Mouse (Mus musculus): ENCODE data around the gene Kdm5a. TPM values are rescaled to one million over a fixed set of nuclear protein-coding genes. Genes with fewer than 3 reads are reported as not detected.

The Kdm5a gene
- total and polyA plus RNA-seq, 3 experiments, result 32.3 to 137 (median 87.3) TPM

- no peaks in the 10 kb centered on the region; the same call in 1 of the 2 replicates for H3K27me3 ChIP-seq (ENCODE audit: insufficient read depth, low read length)
- DNase-seq (ENCODE audit: low spot score), result no peak
- ATAC-seq (ENCODE audit: extremely low read depth, insufficient number of reproducible peaks, low FRiP score, poor library complexity, severe bottlenecking), result no peak
- TF ChIP-seq CTCF (IDR thresholded peaks at IDR 0.05; ENCODE audit: low read depth, low read length) (no peak), GATA2 (IDR thresholded peaks at IDR 0.05; ENCODE audit: borderline replicate concordance, low read depth, low read length) (no peak), GATA1 (IDR thresholded peaks at IDR 0.05; ENCODE audit: borderline replicate concordance, low read length) (no peak), TAL1 (conservative IDR thresholded peaks at IDR 0.05; ENCODE audit: low read depth, low read length) (no peak), POLR2AphosphoS5 (IDR thresholded peaks at IDR 0.05; ENCODE audit: insufficient replicate concordance, low read depth, low read length) (no peak)
- peaks cover 21% of the 10 kb centered on the region for H3K4me1 ChIP-seq (ENCODE audit: insufficient read depth, low read depth, low read length)
- H3K36me3 ChIP-seq (replicated peaks), result peaks cover 70% of the 10 kb centered on the region
- H3K4me3 ChIP-seq (ENCODE audit: low read depth, low read length), result no peak overlapping the region
- H3K9me3 ChIP-seq (replicated peaks), result no peaks in the 10 kb centered on the region
Measured at GRCm38 (mm10) chr6:120482021-120482420, 118.1 kb downstream of the Kdm5a start.

DNA sequence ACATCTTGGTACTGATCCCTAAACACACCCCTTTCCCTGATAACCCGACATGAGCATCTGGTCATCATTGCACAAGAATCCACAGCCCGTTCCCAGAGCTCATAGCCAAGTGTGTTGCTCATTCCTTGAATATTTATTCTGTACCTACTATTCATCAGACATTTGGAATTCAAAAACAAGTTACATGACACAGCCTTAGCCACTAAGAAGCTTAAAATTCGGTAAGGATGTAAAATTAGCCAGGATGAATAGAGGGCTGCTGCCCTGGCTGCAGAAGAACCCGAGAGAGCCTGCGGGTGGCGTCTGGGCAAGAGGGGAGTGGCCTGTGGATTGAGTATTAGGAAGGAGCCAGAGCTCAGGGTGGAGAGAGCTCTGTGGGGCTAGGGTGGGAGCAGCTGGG lies 118.8 kb downstream of the Kdm5a start:
- Histone ChIP-seq H3K9me3 (replicated peaks) (no peaks in the 10 kb centered on the region), H3K4me1 (ENCODE audit: insufficient read depth, low read depth, low read length) (peaks cover 22% of the 10 kb centered on the region), H3K36me3 (replicated peaks) (peaks cover 63% of the 10 kb centered on the region), H3K4me3 (ENCODE audit: low read depth, low read length) (no peak overlapping the region), H3K27me3 (ENCODE audit: insufficient read depth, low read length) (no peaks in the 10 kb centered on the region; the same call in 1 of the 2 replicates)
- ATAC-seq (ENCODE audit: extremely low read depth, insufficient number of reproducible peaks, low FRiP score, poor library complexity, severe bottlenecking) (no peak), DNase-seq (ENCODE audit: low spot score) (no peak)
- TF ChIP-seq POLR2AphosphoS5 (IDR thresholded peaks at IDR 0.05; ENCODE audit: insufficient replicate concordance, low read depth, low read length), result no peak
- no peak for TF ChIP-seq TAL1 (conservative IDR thresholded peaks at IDR 0.05; ENCODE audit: low read depth, low read length)
- no peak for TF ChIP-seq GATA2 (IDR thresholded peaks at IDR 0.05; ENCODE audit: borderline replicate concordance, low read depth, low read length)
- no peak for TF ChIP-seq CTCF (IDR thresholded peaks at IDR 0.05; ENCODE audit: low read depth, low read length)
- TF ChIP-seq GATA1 (IDR thresholded peaks at IDR 0.05; ENCODE audit: borderline replicate concordance, low read length), result no peak

DNA sequence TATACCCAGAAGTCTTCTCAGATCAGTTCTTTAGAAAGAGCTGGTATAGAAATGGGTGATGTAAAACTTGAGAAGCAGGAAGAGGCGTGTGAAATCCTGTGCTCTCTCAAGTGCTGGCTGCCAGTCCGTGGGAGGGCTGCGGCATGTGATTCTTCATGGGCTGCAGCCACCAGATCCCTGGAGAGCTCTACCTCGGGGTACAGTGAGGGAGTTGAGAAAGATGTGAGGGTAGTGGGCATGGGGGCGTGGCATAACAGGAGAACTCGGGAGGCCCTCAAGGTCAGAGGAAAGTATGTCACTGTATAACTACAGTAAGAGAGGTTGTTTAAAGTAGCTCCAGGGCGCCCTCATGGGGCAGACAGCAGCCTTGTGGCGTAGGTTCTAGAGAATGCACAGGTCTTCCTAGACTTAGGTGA lies 119.3 kb downstream of the Kdm5a start:
- H3K4me1 ChIP-seq (ENCODE audit: insufficient read depth, low read depth, low read length), result peaks cover 22% of the 10 kb centered on the region
- TF ChIP-seq GATA1 (IDR thresholded peaks at IDR 0.05; ENCODE audit: borderline replicate concordance, low read length), result no peak
- no peak for TF ChIP-seq TAL1 (conservative IDR thresholded peaks at IDR 0.05; ENCODE audit: low read depth, low read length)
- TF ChIP-seq CTCF (IDR thresholded peaks at IDR 0.05; ENCODE audit: low read depth, low read length), result no peak
- TF ChIP-seq GATA2 (IDR thresholded peaks at IDR 0.05; ENCODE audit: borderline replicate concordance, low read depth, low read length), result no peak
- no peak for TF ChIP-seq POLR2AphosphoS5 (IDR thresholded peaks at IDR 0.05; ENCODE audit: insufficient replicate concordance, low read depth, low read length)
- DNase-seq (ENCODE audit: low spot score) (no peak), ATAC-seq (ENCODE audit: extremely low read depth, insufficient number of reproducible peaks, low FRiP score, poor library complexity, severe bottlenecking) (0 out of 2 replicates have a peak, but pooled peaks have one; percentile 50)
- H3K27me3 ChIP-seq (ENCODE audit: insufficient read depth, low read length), result no peaks in the 10 kb centered on the region; the same call in 1 of the 2 replicates
- no peaks in the 10 kb centered on the region for H3K9me3 ChIP-seq (replicated peaks)
- no peak overlapping the region for H3K4me3 ChIP-seq (ENCODE audit: low read depth, low read length)
- peaks cover 58% of the 10 kb centered on the region for H3K36me3 ChIP-seq (replicated peaks)

DNA sequence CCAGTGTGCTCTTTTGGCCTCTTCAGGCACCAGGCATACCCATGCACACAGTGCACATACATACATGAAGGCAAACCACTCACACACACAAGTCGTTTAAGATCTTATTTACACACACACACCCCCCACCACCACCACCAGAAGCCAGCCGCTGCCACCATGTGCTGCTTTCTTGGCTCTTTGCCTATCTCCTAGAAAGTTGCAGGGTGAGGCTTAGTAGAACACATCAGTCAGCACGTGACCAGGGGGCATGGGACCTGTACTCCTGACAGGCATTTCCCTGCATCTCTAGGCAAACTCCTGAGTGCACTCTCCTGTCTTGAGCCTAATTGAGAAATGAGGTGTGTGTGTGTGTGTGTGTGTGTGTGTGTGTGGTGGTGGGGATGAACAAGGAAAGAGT lies 121.1 kb downstream of the Kdm5a start:
- H3K9me3 ChIP-seq (replicated peaks), result no peaks in the 10 kb centered on the region
- H3K27me3 ChIP-seq (ENCODE audit: insufficient read depth, low read length), result peaks cover 3% of the 10 kb centered on the region; the same call in 1 of the 2 replicates
- DNase-seq (ENCODE audit: low spot score), result peak; percentile 47
- peaks cover 40% of the 10 kb centered on the region for H3K36me3 ChIP-seq (replicated peaks)
- ATAC-seq (ENCODE audit: extremely low read depth, insufficient number of reproducible peaks, low FRiP score, poor library complexity, severe bottlenecking), result no peak
- no peak overlapping the region for H3K4me3 ChIP-seq (ENCODE audit: low read depth, low read length)
- TF ChIP-seq GATA2 (IDR thresholded peaks at IDR 0.05; ENCODE audit: borderline replicate concordance, low read depth, low read length) (no peak), GATA1 (IDR thresholded peaks at IDR 0.05; ENCODE audit: borderline replicate concordance, low read length) (no peak)
- H3K4me1 ChIP-seq (ENCODE audit: insufficient read depth, low read depth, low read length), result peaks cover 22% of the 10 kb centered on the region

DNA sequence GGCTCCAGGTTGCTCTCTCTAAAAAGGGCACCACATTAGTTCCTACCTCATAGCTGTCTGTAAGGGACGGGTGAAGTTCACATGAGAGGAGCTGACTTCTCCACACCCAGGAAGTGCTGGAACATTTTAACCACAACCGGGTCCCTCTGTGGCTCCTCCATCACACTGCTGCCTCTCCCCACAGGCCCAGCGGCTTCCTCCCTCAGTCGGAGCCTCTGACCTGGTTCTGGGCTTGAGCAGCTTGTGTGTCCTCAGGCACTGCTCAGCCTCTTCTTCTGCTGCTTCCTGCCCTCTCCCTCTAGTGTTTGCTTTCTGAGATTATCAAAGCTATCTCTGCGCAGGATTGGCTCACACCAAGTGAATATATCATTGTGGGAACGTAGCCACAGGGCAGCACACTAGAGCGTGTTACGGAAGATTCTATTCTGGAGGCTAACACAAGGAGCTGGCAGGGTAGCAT lies 122.2 kb downstream of the Kdm5a start:
- H3K4me3 ChIP-seq (ENCODE audit: low read depth, low read length), result no peak overlapping the region
- peak; percentile 28; the same call in 1 of the 2 replicates for ATAC-seq (ENCODE audit: extremely low read depth, insufficient number of reproducible peaks, low FRiP score, poor library complexity, severe bottlenecking)
- TF ChIP-seq POLR2AphosphoS5 (IDR thresholded peaks at IDR 0.05; ENCODE audit: insufficient replicate concordance, low read depth, low read length) (no peak), TAL1 (conservative IDR thresholded peaks at IDR 0.05; ENCODE audit: low read depth, low read length) (no peak), GATA2 (IDR thresholded peaks at IDR 0.05; ENCODE audit: borderline replicate concordance, low read depth, low read length) (no peak)

DNA sequence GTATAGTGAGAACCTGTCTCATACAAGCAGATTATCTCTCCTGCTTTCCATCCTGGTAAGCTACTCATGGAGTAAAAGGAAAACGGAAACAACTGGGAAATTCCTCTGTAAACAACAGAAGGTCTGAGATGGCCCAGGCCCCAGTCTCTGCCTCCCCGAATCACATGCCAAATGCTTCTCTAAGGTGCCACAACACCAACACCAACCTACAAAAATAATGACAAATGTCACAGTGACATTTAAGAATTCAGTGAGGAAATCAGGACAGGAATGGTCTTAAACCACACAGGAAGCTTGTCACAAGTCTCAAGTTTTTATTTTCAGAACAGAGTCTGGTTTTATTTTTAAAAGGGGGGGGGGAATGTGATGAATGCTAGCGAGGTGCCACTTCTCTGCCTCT lies 124.7 kb downstream of the Kdm5a start:
- DNase-seq (ENCODE audit: low spot score) (no peak), ATAC-seq (ENCODE audit: extremely low read depth, insufficient number of reproducible peaks, low FRiP score, poor library complexity, severe bottlenecking) (no peak)
- Histone ChIP-seq H3K4me1 (ENCODE audit: insufficient read depth, low read depth, low read length) (peaks cover 15% of the 10 kb centered on the region), H3K9me3 (replicated peaks) (peaks cover 16% of the 10 kb centered on the region), H3K27me3 (ENCODE audit: insufficient read depth, low read length) (peaks cover 25% of the 10 kb centered on the region), H3K36me3 (replicated peaks) (peaks cover 5% of the 10 kb centered on the region), H3K4me3 (ENCODE audit: low read depth, low read length) (no peak overlapping the region)
- TF ChIP-seq GATA1 (IDR thresholded peaks at IDR 0.05; ENCODE audit: borderline replicate concordance, low read length) (no peak), POLR2AphosphoS5 (IDR thresholded peaks at IDR 0.05; ENCODE audit: insufficient replicate concordance, low read depth, low read length) (no peak), CTCF (IDR thresholded peaks at IDR 0.05; ENCODE audit: low read depth, low read length) (no peak), TAL1 (conservative IDR thresholded peaks at IDR 0.05; ENCODE audit: low read depth, low read length) (no peak), GATA2 (IDR thresholded peaks at IDR 0.05; ENCODE audit: borderline replicate concordance, low read depth, low read length) (no peak)

More for the DNA sequence above, 122.2 kb downstream of the Kdm5a start:
- Histone ChIP-seq H3K4me1 (ENCODE audit: insufficient read depth, low read depth, low read length) (peaks cover 22% of the 10 kb centered on the region), H3K27me3 (ENCODE audit: insufficient read depth, low read length) (peaks cover 6% of the 10 kb centered on the region; the same call in 1 of the 2 replicates), H3K9me3 (replicated peaks) (no peaks in the 10 kb centered on the region), H3K36me3 (replicated peaks) (peaks cover 30% of the 10 kb centered on the region)
- no peak for DNase-seq (ENCODE audit: low spot score)

All from G1E (cell line).